Mouse (Mus musculus): Measurements from ENCODE around the gene Mrs2. TPM values are rescaled to one million over a fixed set of nuclear protein-coding genes. Genes with fewer than 3 reads are reported as not detected.

Mrs2 gene
- total RNA-seq (2017): 10.9 and 29.4 TPM in 2 replicates

DNA sequence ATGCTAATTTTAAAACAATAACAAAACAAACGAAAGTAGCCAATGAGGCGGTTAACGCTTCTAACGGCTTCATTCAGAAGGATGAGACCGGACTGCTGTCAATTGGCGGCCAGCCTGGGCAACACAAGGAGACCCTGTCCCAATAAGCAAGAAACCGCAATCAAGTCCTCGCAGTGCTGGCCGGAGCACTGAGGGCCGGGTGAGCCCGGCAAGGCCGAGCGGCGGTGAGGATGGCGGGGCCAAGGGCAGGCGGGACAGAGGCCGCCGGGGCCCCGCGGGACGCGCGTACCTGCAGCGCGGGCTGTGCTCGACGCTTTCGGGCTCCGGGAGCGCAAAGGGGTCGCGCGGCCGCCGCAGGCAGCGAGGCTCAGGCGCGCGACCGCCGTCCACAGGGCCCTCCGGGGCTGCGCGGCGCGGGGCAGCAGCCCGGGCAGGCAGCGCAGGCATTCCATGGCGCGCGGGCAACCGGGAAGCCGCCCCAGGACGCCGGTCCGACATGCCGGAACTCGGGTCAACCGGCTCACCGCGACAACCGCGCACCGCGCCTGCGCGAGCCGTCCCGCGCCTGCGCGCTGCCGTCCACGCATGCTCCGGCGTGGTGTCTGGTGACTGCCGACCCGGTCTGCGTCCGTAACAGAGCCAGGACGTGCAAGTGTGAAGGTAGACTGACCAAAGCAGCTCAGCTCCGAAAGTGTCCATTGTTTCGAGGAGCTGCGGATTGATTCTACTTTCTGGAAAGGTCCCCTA is at the start of gene Mrs2:
Mrs2 (minus strand) TSS at position 587 of the 747 bp plus-strand sequence.
- ATAC-seq (replicated peaks; ENCODE audit: low read depth, poor library complexity, severe bottlenecking): peak; percentile 78

DNA sequence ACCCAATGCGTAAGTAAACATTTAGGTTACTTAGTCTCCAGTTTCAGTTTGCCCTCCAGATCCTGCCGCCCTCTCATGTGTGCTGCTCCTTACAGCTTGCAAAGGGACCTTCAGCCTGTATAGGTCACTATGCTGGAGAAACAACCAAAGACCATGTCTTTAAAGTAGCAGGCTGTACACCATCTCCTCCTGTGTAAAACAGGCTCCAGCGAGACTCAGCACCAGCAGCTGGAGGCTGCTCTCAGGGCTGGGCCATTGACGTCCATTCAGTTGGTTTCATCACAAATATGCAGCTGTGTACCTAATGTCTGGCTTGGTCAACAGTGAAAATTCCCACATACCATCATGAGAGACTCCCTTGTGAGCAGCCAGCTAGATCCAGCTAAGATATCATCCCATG is 49.6 kb upstream of the Mrs2 start:
- ATAC-seq (replicated peaks; ENCODE audit: low read depth, poor library complexity, severe bottlenecking): no peak

DNA sequence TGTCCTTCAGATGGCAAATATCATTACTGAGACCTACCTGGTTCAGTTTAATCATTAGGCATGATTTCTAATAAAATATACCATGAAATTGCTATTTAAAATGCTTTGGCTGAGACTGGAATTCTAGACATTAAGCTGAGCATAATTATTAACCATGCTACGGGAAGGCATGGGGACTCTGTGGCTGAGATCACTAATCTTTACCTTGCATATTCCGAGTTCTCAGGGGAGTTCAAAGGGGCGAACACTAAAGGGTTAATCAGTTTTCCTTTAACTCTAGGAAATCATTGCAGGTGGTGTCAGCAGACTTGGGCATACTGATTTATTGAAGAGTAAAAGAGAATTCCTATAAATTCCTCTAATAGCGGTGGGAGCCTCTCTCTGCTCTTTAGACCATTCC is 47.0 kb upstream of the Mrs2 start:
- no peak for ATAC-seq (replicated peaks; ENCODE audit: low read depth, poor library complexity, severe bottlenecking)

DNA sequence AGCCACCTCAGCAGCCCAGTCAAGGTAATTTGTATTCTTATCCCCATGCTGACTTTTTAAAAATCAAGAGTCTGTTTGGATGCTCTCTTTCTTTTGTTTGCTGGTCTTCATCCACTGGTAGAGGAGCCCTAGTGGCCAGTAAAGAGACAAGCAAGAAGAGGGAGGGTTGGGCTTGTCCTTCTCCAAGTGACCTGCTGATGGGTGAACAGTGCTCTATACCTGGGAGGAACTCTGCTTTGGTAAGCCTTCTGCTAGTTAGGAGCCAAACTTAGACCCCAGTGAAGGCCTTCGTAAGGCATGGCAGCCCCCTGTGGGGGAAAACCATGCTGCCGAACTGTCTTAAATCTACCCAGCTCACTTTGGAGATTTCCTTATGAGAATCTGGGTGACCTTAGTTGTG is 46.5 kb upstream of the Mrs2 start:
- ATAC-seq (replicated peaks; ENCODE audit: low read depth, poor library complexity, severe bottlenecking): no peak

DNA sequence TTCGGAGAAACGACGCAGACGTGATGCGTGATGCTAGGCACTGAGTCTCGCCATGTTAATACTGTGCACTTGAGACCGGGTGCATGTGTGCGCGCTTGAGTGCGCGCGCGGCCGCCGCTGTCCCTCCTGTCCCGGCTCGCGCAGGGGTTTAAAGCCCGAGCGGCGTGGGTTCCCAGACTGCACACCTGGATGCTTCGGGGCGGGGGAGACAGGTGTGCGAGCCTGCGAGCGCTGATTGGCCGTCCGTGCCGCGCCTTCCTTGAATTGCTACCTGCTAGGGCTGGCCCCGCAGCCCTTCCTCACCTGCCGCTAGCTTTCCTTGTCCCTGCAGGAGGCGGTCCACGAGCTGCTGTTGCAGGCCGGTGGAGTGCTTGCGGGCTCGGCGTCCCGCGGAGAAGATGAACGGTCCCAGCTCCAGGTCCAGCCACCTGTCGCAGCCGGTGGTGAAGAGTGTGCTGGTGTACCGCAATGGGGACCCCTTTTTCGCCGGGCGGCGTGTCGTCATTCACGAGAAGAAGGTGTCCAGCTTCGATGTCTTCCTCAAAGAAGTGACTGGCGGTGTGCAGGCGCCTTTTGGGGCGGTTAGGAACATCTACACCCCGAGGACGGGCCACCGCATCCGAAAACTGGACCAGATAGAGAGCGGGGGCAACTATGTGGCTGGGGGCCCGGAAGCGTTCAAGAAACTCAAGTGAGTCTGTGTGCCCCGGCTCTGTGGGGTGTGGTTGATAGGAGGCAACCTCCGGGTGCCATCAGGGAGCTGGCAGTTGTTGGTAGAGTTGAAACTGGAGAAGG is 35.9 kb upstream of the Mrs2 start, which contains the start of gene Dcdc2a:
Dcdc2a (plus strand) TSS at position 132 of the 795 bp plus-strand sequence.
- ATAC-seq (replicated peaks; ENCODE audit: low read depth, poor library complexity, severe bottlenecking): peak; percentile 50

DNA sequence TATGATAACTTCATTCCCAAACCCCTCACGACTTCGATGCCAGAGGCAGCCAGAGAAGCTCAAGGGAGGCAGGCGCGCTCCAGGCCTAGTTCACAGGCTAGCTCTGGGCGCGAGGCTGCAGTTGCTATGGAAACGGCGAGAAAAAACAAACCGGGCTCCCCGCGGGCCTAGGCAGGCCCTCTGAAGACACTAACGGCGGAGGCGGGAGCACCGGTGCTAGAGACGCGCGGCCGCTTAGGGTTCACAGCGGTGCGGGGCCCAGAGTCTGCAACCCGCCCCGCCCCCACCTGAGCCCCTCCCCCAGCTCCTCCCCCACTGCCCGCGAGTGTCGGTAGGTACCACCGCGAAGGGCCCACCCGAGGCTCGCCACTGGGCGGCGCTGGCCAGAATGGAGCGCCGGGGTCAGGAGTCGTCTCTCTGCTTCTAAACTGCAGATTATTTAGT is 35.0 kb upstream of the Mrs2 start:
- peak; percentile 77 for ATAC-seq (replicated peaks; ENCODE audit: low read depth, poor library complexity, severe bottlenecking)

DNA sequence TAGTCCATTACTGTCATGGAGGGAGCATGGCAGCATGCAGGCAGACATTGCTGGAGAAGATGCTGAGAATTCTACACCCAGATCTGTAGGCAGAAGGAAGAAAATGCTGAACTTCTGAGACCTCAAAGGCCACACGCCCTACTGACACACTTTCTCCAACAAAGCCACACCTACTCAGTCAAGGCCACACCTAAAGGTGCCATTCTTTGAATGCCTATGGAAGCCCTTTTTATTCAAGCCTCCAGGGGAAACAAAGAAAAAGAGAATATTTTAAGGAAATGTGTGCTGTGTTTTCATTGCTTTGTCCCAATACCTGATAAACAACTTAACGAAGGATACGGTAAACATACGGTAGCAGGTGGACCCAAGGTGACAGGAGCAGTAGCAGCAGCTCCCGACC is 32.5 kb upstream of the Mrs2 start:
- ATAC-seq (replicated peaks; ENCODE audit: low read depth, poor library complexity, severe bottlenecking): no peak

DNA sequence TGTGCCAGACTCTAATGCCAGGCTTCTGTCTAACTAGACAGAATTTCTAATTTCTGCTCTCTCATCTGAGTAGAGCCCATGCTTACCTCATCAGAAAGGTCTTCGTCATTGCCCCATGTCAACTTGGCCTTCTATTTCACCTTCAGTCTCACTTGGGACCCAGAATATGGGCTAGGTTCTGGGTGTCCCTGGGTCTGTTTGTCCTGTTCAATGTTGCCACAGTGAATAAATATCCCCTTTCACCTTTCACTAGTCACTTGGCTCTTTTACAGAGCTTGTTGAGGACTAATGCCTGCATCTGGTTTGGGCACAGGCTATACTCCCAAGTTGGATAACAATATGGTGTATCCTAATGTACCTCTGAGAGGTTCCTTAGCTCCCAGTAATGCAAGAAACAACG is 19.3 kb upstream of the Mrs2 start:
- ATAC-seq (replicated peaks; ENCODE audit: low read depth, poor library complexity, severe bottlenecking): no peak

DNA sequence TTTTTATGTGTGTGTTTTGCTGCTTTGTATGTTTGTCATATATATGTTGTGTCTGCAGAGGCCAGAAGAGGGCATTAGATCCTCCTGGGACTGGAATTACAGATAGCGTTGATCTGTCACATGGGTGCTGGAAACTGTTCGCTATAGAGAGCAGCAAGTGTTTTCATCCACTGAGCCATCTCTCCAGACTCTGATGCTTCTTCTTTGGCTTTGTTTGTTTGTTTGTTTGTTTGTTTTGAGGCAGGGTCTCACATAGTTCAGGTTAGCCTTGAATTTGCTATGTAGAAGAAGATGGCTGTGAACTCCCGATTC is 6.9 kb upstream of the Mrs2 start:
- no peak for ATAC-seq (replicated peaks; ENCODE audit: low read depth, poor library complexity, severe bottlenecking)

DNA sequence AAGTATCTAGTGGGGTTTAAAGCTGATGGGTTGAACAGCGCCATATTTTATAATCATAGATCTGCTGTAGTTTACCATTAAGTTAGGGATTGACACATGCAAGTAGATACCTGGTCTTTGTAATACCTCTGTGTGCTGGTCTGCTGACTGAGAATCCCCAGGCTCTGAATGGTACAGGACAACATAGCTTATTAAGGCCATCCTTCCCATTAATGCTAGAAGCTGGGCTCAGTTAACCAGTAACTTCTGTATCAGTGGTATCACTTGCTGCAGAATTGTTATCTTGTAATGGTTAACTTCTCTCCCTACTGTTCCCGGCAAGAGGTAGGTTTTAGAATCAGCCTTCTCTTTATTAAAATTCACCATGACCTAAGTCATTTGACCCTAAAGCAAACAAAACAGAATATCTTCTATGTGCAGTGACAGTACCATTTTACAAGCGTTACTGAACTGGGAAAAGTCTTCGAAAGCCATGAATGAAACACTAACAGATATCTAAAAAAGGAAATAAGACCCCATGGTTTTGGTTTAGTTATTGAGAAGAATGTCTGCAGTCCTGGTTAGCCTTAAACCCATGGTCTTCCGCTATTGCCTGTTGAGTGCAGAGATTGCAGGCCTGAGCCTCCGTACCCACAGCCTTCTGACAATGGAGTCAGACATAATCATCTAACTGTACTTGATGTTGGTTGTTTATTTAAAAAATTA is 6.4 kb upstream of the Mrs2 start:
- ATAC-seq (replicated peaks; ENCODE audit: low read depth, poor library complexity, severe bottlenecking): no peak

DNA sequence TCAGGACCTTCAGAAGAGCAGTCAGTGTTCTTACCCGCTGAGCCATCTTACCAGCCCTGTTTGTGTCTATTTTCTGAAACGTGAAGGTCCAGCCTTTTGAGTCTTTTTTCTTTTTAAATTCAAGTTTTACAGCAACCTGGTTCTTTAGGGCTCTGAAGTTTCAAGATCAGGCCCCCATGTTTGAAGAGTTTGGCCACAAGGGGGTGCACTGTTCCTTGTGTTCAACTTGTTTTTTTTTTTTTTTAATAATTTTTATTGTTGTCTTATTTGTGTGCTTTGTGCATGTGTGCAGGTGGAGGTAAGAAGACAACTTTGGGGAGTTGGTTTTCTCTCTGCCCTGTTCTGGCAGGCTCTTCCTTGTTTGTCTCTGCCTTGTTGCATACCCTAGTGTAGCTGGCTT is 4.5 kb upstream of the Mrs2 start:
- ATAC-seq (replicated peaks; ENCODE audit: low read depth, poor library complexity, severe bottlenecking): no peak

DNA sequence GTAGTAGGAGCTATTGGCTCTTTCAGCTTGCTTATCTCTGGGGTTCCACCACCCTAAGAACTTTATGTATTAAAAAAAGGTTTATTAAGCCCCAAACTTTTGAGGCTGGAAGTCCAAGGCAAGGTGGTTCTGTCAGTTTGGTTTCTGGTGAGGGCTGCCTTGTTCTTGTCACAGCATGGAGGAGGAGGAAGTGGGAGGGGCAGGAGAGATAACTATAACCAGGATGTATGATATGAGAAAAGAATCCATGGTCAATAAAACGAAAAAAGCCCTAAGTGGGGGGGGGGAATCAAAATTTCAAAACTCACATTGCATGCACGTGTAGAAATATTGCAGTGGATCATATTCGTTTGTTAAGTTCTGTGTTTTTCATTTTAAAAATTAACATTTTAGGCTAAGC is 3.0 kb upstream of the Mrs2 start:
- ATAC-seq (replicated peaks; ENCODE audit: low read depth, poor library complexity, severe bottlenecking): no peak

DNA sequence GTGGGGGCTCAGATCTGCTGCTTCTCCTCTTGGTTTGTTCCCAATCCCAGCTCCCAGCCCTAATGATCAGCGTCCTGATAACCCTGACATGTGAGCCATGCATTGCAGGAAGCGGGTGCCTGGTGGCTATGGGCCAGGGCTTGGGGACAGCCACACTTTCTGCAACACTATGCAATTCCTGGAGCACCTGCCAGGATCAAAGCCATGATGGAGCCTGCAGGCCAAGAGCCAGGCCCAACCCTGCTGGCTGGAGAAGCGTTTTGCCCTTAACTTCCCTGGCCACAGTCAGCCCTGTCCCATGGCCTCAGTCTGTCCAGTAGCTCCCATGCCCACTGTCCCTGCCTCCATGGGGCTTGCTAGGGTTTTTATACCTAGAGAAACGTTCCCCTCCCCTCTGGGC is 2.2 kb upstream of the Mrs2 start:
- ATAC-seq (replicated peaks; ENCODE audit: low read depth, poor library complexity, severe bottlenecking): no peak

DNA sequence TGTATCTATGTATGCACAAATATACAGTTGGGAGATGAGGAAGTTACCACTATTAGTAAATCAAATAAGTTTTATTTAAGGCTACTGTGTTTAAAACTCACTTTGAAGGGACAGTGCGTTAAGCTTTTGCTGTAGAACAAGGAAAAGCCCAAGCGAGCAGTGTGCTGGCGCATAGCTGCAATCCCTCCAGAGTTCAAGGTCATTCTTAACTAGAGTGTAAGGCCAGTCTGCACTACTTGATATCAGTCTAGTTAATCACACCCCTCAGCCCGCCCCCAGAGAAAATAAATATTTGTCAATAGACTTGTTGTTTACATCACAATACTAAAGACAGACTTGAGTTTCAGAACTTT is 337 bp upstream of the Mrs2 start:
- ATAC-seq (replicated peaks; ENCODE audit: low read depth, poor library complexity, severe bottlenecking): no peak; the same call in 1 of the 2 replicates

DNA sequence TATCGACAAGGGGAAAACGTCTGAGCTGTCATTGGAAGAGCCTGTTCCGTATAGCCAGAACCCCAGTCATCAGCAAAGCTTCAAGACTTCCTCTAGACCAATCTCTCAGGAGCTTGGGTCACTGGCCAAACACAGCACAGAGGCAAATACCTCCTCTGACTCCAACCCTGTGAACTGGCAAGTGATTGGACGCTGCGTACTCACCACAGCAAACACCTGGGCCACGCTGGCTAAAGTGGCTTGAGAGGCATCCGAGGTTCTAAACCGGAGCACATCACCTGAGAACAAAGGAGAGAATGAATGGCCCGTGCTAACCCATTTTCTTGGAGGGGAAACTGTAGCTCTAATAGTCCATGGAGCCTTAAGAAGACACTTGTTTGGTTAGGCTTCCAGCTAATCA is 1.9 kb downstream of the Mrs2 start:
- ATAC-seq (replicated peaks; ENCODE audit: low read depth, poor library complexity, severe bottlenecking): no peak

DNA sequence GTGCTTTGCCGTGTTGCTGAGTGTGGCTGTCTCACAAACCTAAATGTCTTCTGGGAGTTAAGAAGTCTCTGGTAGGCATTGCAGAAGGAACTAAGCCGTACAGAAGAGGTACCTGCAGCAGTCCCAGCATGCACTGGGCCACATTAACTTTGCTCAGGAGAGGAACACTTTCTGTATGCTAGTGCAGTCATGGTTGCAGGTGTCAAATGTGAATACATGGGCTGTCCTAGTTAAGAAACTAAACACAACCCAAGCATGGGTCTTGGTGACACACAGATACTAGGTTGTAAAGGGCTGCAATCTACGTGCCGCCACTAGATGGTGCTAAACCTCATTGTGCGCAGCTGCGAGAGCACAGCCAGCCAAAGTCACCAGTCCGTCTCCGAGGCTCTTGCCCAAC is 13.1 kb downstream of the Mrs2 start:
- peak; percentile 47; the same call in 1 of the 2 replicates for ATAC-seq (replicated peaks; ENCODE audit: low read depth, poor library complexity, severe bottlenecking)

DNA sequence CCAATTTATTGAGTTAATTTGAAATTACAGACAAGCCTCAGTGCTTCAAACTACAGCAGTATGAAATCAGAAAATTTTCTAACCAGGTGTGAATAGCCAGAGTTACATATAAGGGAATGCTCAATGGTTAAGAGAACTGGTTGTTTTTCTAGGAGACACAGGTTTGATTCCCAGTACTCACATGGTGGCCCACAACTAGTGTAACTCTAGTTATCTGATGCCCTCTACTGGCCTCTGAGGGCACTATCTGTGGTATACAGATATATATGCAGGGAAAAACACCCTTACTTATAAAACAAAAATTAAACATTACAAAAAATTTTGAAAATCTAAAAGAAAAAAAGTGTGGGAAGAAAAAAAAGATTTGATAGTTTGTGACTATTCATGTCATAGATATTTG is 17.2 kb downstream of the Mrs2 start:
- ATAC-seq (replicated peaks; ENCODE audit: low read depth, poor library complexity, severe bottlenecking): peak; percentile 54; the same call in 1 of the 2 replicates

DNA sequence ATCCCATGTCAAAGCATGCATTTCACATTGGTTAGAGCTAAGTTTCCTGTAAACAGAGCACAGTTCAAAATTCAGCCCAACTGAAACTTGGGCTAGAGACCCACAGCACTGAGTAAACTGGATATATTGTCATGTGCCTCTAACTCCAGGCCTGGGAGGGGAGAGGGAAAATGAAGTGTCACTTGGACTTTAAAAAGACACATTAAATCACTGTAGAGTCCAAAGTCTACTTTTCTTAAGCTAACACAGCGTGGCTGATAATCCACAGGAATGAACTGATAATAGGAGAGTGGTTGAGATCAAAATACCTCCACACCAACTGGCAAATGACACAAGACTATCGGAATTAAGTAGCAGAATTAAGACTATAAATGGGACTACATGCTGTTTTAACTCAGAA is 20.6 kb downstream of the Mrs2 start:
- no peak for ATAC-seq (replicated peaks; ENCODE audit: low read depth, poor library complexity, severe bottlenecking)

DNA sequence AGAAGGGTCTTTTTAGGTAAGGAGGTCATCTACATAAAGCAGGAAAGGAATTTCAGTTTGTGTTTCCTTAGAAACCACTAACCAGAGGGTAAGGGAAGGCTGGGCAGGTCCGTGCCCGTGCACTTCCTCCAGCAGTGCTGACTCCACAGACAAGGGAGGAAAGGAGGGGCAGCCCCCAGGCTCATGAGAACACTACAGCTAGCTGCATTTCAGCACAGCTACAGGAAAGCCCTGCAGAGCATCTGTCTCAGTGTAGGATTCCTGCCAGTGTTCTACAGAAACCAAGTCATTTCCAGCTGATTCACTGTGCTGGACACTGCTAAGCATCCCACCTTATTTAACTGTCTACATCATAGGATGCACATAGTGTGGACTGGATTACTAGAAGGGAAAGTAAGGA is 27.0 kb downstream of the Mrs2 start:
- peak; percentile 57 for ATAC-seq (replicated peaks; ENCODE audit: low read depth, poor library complexity, severe bottlenecking)

DNA sequence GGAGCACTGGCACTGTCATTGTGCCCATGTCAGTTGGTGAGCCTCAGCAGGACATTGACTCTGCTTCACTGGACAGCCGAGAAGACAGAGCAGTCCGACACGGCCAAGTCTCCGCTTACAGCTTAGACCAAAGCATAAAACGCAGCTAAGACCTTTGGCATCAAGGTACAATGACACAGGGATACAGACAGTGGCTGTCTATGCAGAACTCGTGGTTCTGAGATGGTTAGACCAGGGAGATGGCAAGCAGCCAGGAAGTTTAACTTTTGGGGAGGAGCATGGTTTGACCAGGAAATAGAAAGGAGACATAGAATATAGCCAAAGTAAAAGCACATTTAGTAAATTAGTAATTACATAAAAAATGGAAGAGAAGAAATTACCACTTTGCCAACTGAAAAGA is 31.2 kb downstream of the Mrs2 start:
- peak; percentile 12 for ATAC-seq (replicated peaks; ENCODE audit: low read depth, poor library complexity, severe bottlenecking)

DNA sequence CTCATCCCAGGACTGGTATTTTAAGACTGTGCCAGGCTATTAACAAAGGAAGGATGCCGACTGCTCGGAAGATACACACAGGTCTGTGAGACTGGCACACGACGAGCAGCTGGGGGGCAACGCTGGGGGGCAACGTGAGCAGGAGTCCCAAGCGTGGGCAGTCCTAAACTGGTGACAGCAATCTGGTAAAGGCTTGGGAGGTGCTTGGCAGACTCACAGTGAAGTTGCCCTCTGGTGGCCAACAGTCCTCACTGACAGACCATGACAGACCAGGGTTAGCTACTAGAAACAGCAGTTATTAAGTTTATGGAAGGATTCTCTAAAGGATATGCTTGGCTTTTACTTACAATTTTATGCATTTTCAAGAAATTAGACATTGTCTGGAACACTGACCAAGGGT is 31.8 kb downstream of the Mrs2 start:
- ATAC-seq (replicated peaks; ENCODE audit: low read depth, poor library complexity, severe bottlenecking): peak; percentile 87
